Mouse (Mus musculus): Measurements from ENCODE around the gene Ap3b1. TPM values are rescaled to one million over a fixed set of nuclear protein-coding genes. Genes with fewer than 3 reads are reported as not detected.
"Not testable (repeated sequence)": the region's sequence is repeated elsewhere in the genome, so short reads cannot be mapped to it uniquely, and the experiment has no call there.

Gene Ap3b1
- polyA plus RNA-seq (2015; fragmentation: Nextera tagmentation; extraction: Ambion mirVana): 34.4 and 39.2 TPM in 2 replicates

DNA sequence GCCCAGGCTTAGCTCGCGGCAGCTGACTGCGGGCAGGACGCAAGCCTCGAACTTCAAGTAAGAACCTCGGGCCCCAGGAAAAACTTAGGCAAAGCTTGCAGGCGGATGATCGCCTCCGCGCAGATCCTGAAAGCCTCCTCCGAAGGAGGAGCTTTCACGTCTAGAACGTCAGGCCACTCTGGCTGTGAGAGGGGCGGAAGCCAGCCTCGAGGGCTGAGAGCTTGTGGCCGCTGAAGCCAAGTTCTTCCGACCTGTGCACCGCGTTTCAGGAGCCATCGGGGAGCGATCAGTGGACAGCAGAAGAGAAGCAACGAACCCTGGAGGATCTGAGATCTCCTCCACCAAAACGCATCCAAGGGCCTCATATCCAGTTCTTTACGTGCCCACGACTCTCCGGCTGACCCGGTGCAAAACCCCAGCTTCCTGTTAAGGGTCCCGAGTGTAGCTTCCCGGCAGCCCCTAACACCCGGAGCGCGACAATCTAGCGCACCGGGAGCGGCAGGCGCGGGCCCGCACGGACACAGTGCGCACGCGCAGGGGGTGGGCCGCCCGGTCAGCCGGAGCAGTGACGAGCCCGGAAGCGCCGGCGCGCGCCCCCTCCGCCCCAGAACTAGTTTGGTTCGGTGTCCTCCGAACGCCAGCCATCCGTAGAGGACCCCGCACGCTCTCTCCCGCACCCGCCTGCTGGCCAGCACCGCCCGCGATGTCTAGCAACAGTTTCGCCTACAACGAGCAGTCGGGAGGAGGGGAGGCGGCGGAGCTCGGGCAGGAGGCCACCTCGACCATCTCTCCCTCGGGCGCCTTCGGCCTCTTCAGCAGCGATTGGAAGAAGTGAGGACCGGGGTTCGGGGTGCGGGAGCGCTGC lies at the start of gene Ap3b1:
Gene Ap3b1 (plus strand): TSS at position 560 of the 865 bp plus-strand sequence.
- peak within 1 kb of the TSS; percentile 56 for H3K4me2 ChIP-seq (ENCODE audit: low read length)
- ATAC-seq: peak; percentile 98
- no peaks in the 10 kb centered on the region for H3K27me3 ChIP-seq (replicated peaks; ENCODE audit: control insufficient read depth, insufficient read depth, low read length)
- H3K27ac ChIP-seq (ENCODE audit: low read length): peak within 1 kb of the TSS; percentile 72
- WGBS: under 1% methylated on average over 79 of the region's 79 CpGs
- H3K4me1 ChIP-seq (replicated peaks; ENCODE audit: control insufficient read depth, insufficient read depth, low read length): peaks cover 13% of the 10 kb centered on the region
- H3K36me3 ChIP-seq (ENCODE audit: control insufficient read depth, insufficient read depth): no peaks in the 10 kb centered on the region
- peak within 1 kb of the TSS; percentile 83 for H3K9ac ChIP-seq (replicated peaks; ENCODE audit: low read depth, low read length)
- 0 out of 2 replicates have a peak, but pooled peaks cover 2% of the 10 kb centered on the region for H3K9me3 ChIP-seq (ENCODE audit: control insufficient read depth, low read length)
- H3K4me3 ChIP-seq (replicated peaks; ENCODE audit: low read length): peak within 1 kb of the TSS; percentile 71

DNA sequence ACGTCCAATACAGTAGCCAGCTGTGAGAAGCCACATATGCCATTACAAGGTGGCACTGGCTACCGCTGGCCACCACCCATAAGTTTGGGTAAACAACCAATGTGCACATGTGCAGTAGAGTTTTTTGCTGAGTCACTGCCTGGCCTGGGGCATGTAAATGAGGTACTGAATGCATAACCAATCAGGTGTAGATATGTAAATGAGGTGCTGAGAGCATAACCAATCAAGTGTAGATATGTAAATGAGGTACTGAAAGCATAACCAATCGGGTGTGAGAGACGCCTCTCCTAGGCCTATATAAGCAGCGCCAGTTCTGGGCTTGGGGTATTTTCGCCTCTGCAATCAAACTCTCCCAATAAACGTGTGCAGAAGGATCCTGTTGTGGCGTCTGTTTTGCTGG lies 45.9 kb upstream of the Ap3b1 start:
- not testable (repeated sequence) for H3K9me3 ChIP-seq (ENCODE audit: control insufficient read depth, low read length); H3K27me3 ChIP-seq (replicated peaks; ENCODE audit: control insufficient read depth, insufficient read depth, low read length); H3K27ac ChIP-seq (ENCODE audit: low read length); ATAC-seq; H3K36me3 ChIP-seq (ENCODE audit: control insufficient read depth, insufficient read depth); H3K4me3 ChIP-seq (replicated peaks; ENCODE audit: low read length); H3K4me2 ChIP-seq (ENCODE audit: low read length); H3K9ac ChIP-seq (replicated peaks; ENCODE audit: low read depth, low read length)
- 91% methylated on average over 8 of the region's 8 CpGs for WGBS
- peaks cover 15% of the 10 kb centered on the region for H3K4me1 ChIP-seq (replicated peaks; ENCODE audit: control insufficient read depth, insufficient read depth, low read length)

DNA sequence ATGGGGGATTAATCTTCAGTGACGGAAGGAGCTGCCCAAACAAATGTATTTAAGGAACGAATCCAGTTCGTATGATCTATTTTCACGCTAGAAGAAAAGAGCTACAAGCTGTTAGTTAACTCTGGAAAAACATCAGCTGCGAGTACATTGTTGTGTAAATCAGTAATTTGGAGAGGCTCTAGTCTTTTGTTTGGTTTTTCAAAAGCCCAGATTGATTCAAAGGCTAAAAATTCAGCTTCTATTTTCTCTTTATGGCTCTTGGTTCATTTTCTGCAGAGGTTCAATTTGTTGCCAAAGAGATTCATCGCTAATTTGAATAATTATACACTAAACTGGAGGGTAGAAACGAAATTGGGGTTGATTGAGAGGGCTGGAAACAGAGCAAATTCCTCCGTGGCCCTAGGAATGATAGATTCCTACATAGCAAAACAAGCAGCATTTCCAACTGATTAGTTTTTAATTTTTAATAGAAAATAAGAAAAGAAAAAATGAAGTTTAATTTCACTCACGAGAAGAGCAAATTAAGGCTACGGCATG lies 41.7 kb upstream of the Ap3b1 start:
- H3K9ac ChIP-seq (replicated peaks; ENCODE audit: low read depth, low read length): no peak overlapping the region
- peak; percentile 73 for ATAC-seq
- no peaks in the 10 kb centered on the region for H3K9me3 ChIP-seq (ENCODE audit: control insufficient read depth, low read length)
- H3K27me3 ChIP-seq (replicated peaks; ENCODE audit: control insufficient read depth, insufficient read depth, low read length): no peaks in the 10 kb centered on the region
- no peak overlapping the region for H3K4me3 ChIP-seq (replicated peaks; ENCODE audit: low read length)
- 13% methylated on average over 10 of the region's 10 CpGs for WGBS
- H3K4me2 ChIP-seq (ENCODE audit: low read length): no peak overlapping the region
- peaks cover 15% of the 10 kb centered on the region for H3K4me1 ChIP-seq (replicated peaks; ENCODE audit: control insufficient read depth, insufficient read depth, low read length)
- H3K36me3 ChIP-seq (ENCODE audit: control insufficient read depth, insufficient read depth): no peaks in the 10 kb centered on the region
- peak overlapping the region; percentile 28; the same call in 1 of the 2 replicates for H3K27ac ChIP-seq (ENCODE audit: low read length)

DNA sequence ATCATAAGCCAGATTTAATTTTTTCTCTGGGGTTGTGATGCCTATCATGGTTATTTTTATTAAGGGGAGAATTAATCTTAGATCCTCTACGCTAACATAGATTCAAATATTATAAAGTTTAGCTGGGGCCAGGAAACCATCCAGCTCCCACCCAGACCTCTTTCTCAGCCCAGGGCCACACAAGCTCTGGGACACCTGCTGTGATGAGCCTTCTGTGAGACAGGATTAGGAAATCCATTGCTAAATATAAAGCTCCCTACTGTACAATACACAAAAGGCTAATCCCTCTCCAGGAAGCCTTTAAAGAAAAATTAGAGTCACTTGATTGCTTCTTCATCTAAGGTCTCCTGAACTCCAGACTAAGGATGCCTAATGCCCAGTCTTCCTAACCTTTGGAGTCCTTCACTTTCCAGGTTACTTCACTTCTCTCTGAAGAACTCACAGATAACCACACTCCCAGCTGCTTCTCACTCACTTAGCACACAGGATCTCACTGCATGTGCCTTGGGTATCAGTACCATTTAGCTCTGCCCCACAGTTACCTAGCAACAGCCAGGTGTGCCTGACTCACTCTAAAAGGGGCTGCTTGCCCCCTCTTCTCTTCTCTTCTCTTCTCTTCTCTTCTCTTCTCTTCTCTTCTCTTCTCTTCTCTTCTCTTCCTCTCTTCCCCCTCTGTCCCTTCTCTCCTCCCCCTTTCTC lies 37.5 kb upstream of the Ap3b1 start:
- Histone ChIP-seq H3K4me2 (ENCODE audit: low read length) (no peak overlapping the region), H3K4me3 (replicated peaks; ENCODE audit: low read length) (no peak overlapping the region), H3K36me3 (ENCODE audit: control insufficient read depth, insufficient read depth) (no peaks in the 10 kb centered on the region), H3K27ac (ENCODE audit: low read length) (no peak overlapping the region), H3K9ac (replicated peaks; ENCODE audit: low read depth, low read length) (no peak overlapping the region), H3K9me3 (ENCODE audit: control insufficient read depth, low read length) (peaks cover 3% of the 10 kb centered on the region), H3K27me3 (replicated peaks; ENCODE audit: control insufficient read depth, insufficient read depth, low read length) (no peaks in the 10 kb centered on the region), H3K4me1 (replicated peaks; ENCODE audit: control insufficient read depth, insufficient read depth, low read length) (peaks cover 15% of the 10 kb centered on the region)
- WGBS: 58% methylated on average over 1 of the region's 1 CpGs
- ATAC-seq: 0 out of 2 replicates have a peak, but pooled peaks have one; percentile 39

DNA sequence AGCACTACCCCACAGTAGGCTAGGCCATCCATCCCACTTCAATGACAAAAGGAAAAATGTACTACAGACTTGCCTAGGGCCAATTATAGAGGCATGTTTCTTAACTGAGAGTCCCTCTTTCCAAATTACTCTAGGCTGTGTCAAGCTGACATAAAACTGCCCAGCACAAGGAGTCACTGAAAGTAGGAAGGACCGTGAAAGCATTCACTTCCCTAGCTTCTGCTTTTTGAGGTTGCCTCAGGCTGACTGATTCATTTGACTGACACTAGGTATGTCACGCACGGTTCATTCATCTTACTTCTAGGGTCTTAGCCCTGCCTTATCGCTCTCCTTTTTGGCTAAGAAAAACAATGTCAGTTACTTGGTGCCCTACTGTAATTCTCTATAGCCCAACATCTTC lies 36.3 kb upstream of the Ap3b1 start:
- Histone ChIP-seq H3K27ac (ENCODE audit: low read length) (no peak overlapping the region), H3K9me3 (ENCODE audit: control insufficient read depth, low read length) (peaks cover 3% of the 10 kb centered on the region), H3K4me2 (ENCODE audit: low read length) (no peak overlapping the region), H3K36me3 (ENCODE audit: control insufficient read depth, insufficient read depth) (no peaks in the 10 kb centered on the region), H3K9ac (replicated peaks; ENCODE audit: low read depth, low read length) (no peak overlapping the region), H3K4me1 (replicated peaks; ENCODE audit: control insufficient read depth, insufficient read depth, low read length) (peaks cover 3% of the 10 kb centered on the region), H3K4me3 (replicated peaks; ENCODE audit: low read length) (no peak overlapping the region), H3K27me3 (replicated peaks; ENCODE audit: control insufficient read depth, insufficient read depth, low read length) (no peaks in the 10 kb centered on the region)
- no peak for ATAC-seq
- 96% methylated on average over 4 of the region's 4 CpGs for WGBS

DNA sequence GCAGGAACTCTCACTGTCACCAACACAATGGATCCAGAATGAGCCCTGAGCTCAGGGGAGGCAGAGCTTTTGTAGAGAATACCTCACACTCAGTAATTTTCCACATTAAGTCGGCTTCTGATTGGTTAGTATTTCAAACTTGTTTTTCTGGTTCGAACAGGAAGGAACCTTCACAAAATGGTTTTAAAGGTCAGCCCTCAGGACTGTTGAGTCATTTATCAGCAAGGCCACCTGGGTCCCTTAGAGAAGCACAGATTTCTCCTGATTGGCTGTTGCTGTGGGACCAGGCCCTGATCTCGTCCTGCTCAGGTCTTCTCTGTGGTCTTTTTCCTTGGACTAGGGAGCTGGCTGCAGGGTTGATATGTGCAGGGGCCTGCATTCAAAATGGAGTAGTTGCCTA lies 30.7 kb upstream of the Ap3b1 start:
- Histone ChIP-seq H3K4me2 (ENCODE audit: low read length) (no peak overlapping the region), H3K36me3 (ENCODE audit: control insufficient read depth, insufficient read depth) (no peaks in the 10 kb centered on the region), H3K9me3 (ENCODE audit: control insufficient read depth, low read length) (peaks cover 3% of the 10 kb centered on the region), H3K4me3 (replicated peaks; ENCODE audit: low read length) (no peak overlapping the region), H3K4me1 (replicated peaks; ENCODE audit: control insufficient read depth, insufficient read depth, low read length) (no peaks in the 10 kb centered on the region; the same call in 1 of the 2 replicates), H3K27ac (ENCODE audit: low read length) (no peak overlapping the region), H3K9ac (replicated peaks; ENCODE audit: low read depth, low read length) (no peak overlapping the region), H3K27me3 (replicated peaks; ENCODE audit: control insufficient read depth, insufficient read depth, low read length) (no peaks in the 10 kb centered on the region)
- 60% methylated on average over 3 of the region's 3 CpGs for WGBS
- no peak for ATAC-seq

DNA sequence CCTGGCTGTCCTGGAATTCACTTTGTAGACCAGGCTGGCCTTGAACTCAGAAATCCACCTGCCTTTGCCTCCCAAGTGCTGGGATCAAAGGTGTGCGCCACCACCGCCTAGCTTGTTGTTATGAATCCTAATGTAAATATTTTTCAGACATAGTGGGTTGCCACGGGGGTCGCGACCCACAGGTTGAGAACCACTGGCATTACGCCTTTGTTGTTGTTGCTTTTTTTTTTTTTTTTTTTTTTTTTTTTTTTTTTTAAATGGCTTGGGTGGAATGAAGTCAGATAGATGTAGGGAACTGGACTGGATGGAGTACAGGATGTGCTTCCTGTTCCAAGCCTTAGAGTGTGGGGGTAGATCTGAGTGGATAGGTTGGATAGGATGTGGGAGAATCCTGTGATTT lies 29.8 kb upstream of the Ap3b1 start:
- not testable (repeated sequence) for H3K27me3 ChIP-seq (replicated peaks; ENCODE audit: control insufficient read depth, insufficient read depth, low read length); H3K4me2 ChIP-seq (ENCODE audit: low read length); H3K9ac ChIP-seq (replicated peaks; ENCODE audit: low read depth, low read length); H3K27ac ChIP-seq (ENCODE audit: low read length); H3K36me3 ChIP-seq (ENCODE audit: control insufficient read depth, insufficient read depth); H3K4me3 ChIP-seq (replicated peaks; ENCODE audit: low read length); H3K9me3 ChIP-seq (ENCODE audit: control insufficient read depth, low read length); H3K4me1 ChIP-seq (replicated peaks; ENCODE audit: control insufficient read depth, insufficient read depth, low read length)
- 0 out of 2 replicates have a peak, but pooled peaks have one; percentile 26 for ATAC-seq
- over 99% methylated on average over 6 of the region's 6 CpGs for WGBS

DNA sequence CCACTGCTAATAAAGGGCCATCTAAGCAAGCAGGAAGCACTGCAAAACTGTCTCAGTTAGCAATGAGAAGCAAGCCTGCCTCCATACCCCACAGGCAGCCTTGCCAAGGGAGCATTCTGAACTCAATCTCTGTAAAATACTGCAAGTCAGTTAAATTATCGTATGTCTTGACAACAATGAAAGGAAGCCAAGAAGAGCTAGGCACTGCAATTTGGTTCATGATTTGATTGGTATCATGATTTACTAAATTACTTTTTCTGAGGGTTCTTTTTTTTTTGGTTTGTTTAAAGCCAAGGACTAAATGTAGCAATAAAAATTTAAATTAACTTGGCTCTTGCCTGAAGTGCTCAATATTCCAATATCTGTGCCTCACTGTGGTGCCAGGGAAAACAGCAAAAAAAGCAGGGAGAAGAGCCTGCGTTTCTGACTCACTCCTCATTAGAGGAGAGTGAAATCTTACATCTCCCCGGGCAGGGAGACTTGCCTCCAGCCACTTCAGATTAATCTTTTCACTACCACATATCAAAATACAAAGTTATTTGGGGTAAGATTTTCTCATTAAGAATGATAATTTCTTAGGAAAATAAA lies 28.3 kb upstream of the Ap3b1 start:
- ATAC-seq: peak; percentile 73
- no peaks in the 10 kb centered on the region for H3K36me3 ChIP-seq (ENCODE audit: control insufficient read depth, insufficient read depth)

DNA sequence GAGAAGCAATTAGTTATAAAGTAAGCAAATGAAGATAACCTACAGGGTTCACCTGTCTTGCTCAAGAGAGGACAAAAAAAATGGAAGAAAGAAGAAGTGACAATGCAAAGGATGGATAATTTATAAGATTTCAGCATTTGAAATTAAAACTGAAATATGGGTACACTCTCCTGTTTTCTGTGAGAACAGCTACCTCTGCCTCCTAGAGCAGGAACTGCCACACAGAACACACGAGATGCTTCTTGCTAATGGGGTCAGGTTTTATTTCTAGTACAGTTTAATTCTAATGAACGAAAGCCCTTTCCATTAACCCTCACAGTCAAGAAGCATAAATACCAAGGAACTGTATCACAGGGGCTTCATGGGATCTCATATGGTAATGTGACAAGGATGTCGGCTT lies 20.4 kb upstream of the Ap3b1 start:
- H3K9ac ChIP-seq (replicated peaks; ENCODE audit: low read depth, low read length): no peak overlapping the region
- ATAC-seq: no peak
- H3K27ac ChIP-seq (ENCODE audit: low read length): no peak overlapping the region
- 77% methylated on average over 3 of the region's 3 CpGs for WGBS
- no peaks in the 10 kb centered on the region for H3K36me3 ChIP-seq (ENCODE audit: control insufficient read depth, insufficient read depth)
- no peak overlapping the region for H3K4me3 ChIP-seq (replicated peaks; ENCODE audit: low read length)
- no peaks in the 10 kb centered on the region for H3K27me3 ChIP-seq (replicated peaks; ENCODE audit: control insufficient read depth, insufficient read depth, low read length)
- H3K9me3 ChIP-seq (ENCODE audit: control insufficient read depth, low read length): no peaks in the 10 kb centered on the region
- no peak overlapping the region for H3K4me2 ChIP-seq (ENCODE audit: low read length)
- H3K4me1 ChIP-seq (replicated peaks; ENCODE audit: control insufficient read depth, insufficient read depth, low read length): no peaks in the 10 kb centered on the region

More for the DNA sequence above, 28.3 kb upstream of the Ap3b1 start:
- 43% methylated on average over 3 of the region's 3 CpGs for WGBS
- no peaks in the 10 kb centered on the region; the same call in 1 of the 2 replicates for H3K4me1 ChIP-seq (replicated peaks; ENCODE audit: control insufficient read depth, insufficient read depth, low read length)
- no peaks in the 10 kb centered on the region for H3K9me3 ChIP-seq (ENCODE audit: control insufficient read depth, low read length)
- no peak overlapping the region for H3K9ac ChIP-seq (replicated peaks; ENCODE audit: low read depth, low read length)
- no peaks in the 10 kb centered on the region for H3K27me3 ChIP-seq (replicated peaks; ENCODE audit: control insufficient read depth, insufficient read depth, low read length)
- peak overlapping the region; percentile 19; the same call in 1 of the 2 replicates for H3K27ac ChIP-seq (ENCODE audit: low read length)
- H3K4me2 ChIP-seq (ENCODE audit: low read length): no peak overlapping the region
- H3K4me3 ChIP-seq (replicated peaks; ENCODE audit: low read length): no peak overlapping the region

Data from forebrain, embryonic 16.5 days (tissue).